Mouse (Mus musculus): ENCODE results near the gene Meis1. TPM values are rescaled to one million over a fixed set of nuclear protein-coding genes. Genes with fewer than 3 reads are reported as not detected.

The Meis1 gene
- total and polyA plus RNA-seq, 3 experiments = 8.2 to 16.5 TPM; not detected in 1

DNA sequence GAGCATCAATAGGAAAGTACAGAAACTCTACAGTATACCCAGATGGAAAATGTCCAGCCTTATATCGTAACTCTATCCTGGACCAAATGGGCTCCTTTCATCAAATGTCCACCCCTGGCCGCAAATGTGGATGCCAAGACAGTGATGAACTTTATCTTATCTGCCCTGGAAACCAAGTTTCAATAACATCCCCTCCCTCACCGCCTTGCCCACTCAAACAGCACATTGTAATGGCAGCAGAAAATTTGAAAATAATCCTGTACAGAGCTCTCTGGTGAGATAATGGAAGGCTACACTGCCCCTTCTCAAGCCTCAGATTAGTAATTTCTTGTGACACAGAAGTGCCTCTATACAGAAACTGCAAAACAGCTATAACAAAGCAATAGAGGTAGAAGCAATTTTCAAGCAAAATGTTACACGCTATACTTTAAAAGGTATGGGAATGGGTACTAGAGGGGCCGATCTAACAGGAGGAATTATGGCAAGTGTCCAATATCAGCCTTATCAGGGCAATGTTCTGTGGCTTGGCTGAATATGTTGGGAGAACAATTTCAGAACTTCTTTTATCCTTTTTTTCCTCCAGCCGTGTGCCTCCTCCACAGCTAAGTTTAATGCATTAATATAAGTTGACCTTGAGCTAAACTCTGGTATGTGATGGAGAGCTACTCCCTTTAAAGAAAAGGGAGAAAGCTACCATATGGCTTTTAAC, 106.3 kb downstream of the Meis1 start (continued):
- TF ChIP-seq MYB (IDR thresholded peaks at IDR 0.05; ENCODE audit: low read depth, low read length) (no peak), CHD2 (IDR thresholded peaks at IDR 0.05; ENCODE audit: low read length) (no peak), BHLHE40 (IDR thresholded peaks at IDR 0.05; ENCODE audit: borderline replicate concordance, low read depth, low read length) (no peak), ZC3H11A (IDR thresholded peaks at IDR 0.05; ENCODE audit: low read depth, low read length) (no peak), MXI1 (IDR thresholded peaks at IDR 0.05; ENCODE audit: low read depth, low read length) (0 out of 2 replicates have a peak, but pooled peaks have one; percentile 14), SMC3 (IDR thresholded peaks at IDR 0.05; ENCODE audit: low read depth, low read length) (no peak), MYC (IDR thresholded peaks at IDR 0.05; ENCODE audit: low read depth, low read length) (0 out of 2 replicates have a peak, but pooled peaks have one; percentile 17), TAL1 (IDR thresholded peaks at IDR 0.05; ENCODE audit: low read length) (no peak), GATA1 (IDR thresholded peaks at IDR 0.05; ENCODE audit: low read depth, low read length) (peak; percentile 78), POLR2A (IDR thresholded peaks at IDR 0.05; ENCODE audit: control insufficient read depth in 1 of 2, insufficient read depth in 1 of 2, low read depth in 1 of 2, low read length in 2 of 2, poor library complexity in 1 of 2) (no peak), USF1 (IDR thresholded peaks at IDR 0.05; ENCODE audit: low read depth, low read length) (no peak), TCF12 (IDR thresholded peaks at IDR 0.05; ENCODE audit: low read depth, low read length) (peak; percentile 14; the same call in 1 of the 2 replicates), HCFC1 (IDR thresholded peaks at IDR 0.05; ENCODE audit: low read depth, low read length) (no peak), ZKSCAN1 (IDR thresholded peaks at IDR 0.05; ENCODE audit: low read depth, low read length) (no peak), KAT2A (conservative IDR thresholded peaks at IDR 0.05; ENCODE audit: low read depth, low read length) (no peak)

DNA sequence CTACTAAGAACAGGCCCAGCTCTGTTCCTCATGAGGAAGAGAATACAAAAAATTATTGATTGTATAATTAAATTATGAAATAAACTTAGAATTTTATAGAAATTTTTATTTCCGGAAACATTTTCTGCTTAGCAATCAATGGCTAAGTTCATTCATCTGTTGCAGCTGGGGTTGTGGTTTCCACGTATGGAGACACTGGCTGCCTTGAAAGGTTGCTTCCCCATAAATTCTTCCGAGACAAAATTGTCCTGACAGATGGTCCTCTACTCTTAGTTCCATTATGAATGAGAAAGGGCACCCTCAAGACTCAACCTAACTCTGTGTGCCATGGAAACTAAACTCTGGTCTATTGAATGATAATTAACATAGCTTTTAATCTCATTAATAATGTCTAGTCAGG, 111.9 kb downstream of the Meis1 start:
- H3K4me1 ChIP-seq (ENCODE audit: control insufficient read depth in 1 of 2, insufficient read depth in 2 of 2, low read length in 2 of 2) = peaks cover 0 to 7% of the 10 kb centered on the region in 2 experiments; a peak in 3 of 4 replicates
- peaks cover 0 to 15% of the 10 kb centered on the region in 2 experiments; a peak in 2 of 4 replicates for H3K36me3 ChIP-seq (ENCODE audit: control insufficient read depth in 1 of 2, insufficient read depth in 2 of 2, low read length in 2 of 2)
- H3K9me3 ChIP-seq (replicated peaks; ENCODE audit: insufficient read depth, low read length) = no peaks in the 10 kb centered on the region
- no peak overlapping the region for H3K27ac ChIP-seq (ENCODE audit: control insufficient read depth, low read depth, low read length)
- DNase-seq (ENCODE audit: low read depth, low spot score) = no peak
- TF ChIP-seq POLR2AphosphoS5 (IDR thresholded peaks at IDR 0.05; ENCODE audit: borderline replicate concordance, low read depth, low read length) = no peak
- TF ChIP-seq NELFE (IDR thresholded peaks at IDR 0.05; ENCODE audit: low read depth, low read length) = no peak
- TF ChIP-seq MYC (IDR thresholded peaks at IDR 0.05; ENCODE audit: low read depth, low read length) = no peak
- no peak for TF ChIP-seq SIN3A (IDR thresholded peaks at IDR 0.05; ENCODE audit: low read length)
- H3K79me2 ChIP-seq (ENCODE audit: control insufficient read depth, insufficient read depth, low read length, poor library complexity) = no peaks in the 10 kb centered on the region
- H3K27me3 ChIP-seq (ENCODE audit: control insufficient read depth in 1 of 2, insufficient read depth in 2 of 2, low read length in 2 of 2) = no peaks in the 10 kb centered on the region
- no peak overlapping the region for H3K9ac ChIP-seq (ENCODE audit: control insufficient read depth, low read depth, low read length, poor library complexity, severe bottlenecking)
- no peak overlapping the region for H3K4me3 ChIP-seq (ENCODE audit: control insufficient read depth in 1 of 2, insufficient read depth in 1 of 2, low read depth in 2 of 2, low read length in 2 of 2)

DNA sequence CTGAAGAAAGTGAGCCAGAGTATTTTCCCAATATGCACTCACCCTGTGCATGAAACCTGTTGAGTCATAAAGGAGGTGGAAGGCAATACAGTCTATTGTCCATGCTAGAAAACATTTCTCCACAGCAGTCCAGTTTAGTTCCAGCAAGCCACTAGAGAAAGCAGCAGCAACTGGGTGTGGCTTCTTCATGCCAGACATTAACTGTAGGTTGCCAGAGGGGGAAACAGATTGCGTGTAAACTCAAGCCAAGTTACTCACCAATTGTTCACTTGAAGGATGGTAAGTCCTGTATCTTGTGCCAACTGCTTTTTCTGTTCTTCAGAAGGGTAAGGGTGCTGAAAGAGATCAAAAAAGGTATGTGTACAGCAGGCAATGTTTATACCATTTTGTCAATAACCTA, 113.4 kb downstream of the Meis1 start:
- no peak for TF ChIP-seq POLR2AphosphoS5 (IDR thresholded peaks at IDR 0.05; ENCODE audit: borderline replicate concordance, low read depth, low read length)
- no peak for TF ChIP-seq POLR2A (IDR thresholded peaks at IDR 0.05; ENCODE audit: control insufficient read depth in 1 of 2, insufficient read depth in 1 of 2, low read depth in 1 of 2, low read length in 2 of 2, poor library complexity in 1 of 2)
- no peak for TF ChIP-seq MEF2A (IDR thresholded peaks at IDR 0.05; ENCODE audit: extremely low read depth, insufficient replicate concordance, low read depth, low read length, poor library complexity, severe bottlenecking)
- no peak for TF ChIP-seq UBTF (IDR thresholded peaks at IDR 0.05; ENCODE audit: borderline replicate concordance, insufficient read depth, low read depth, low read length)
- TF ChIP-seq USF2 (IDR thresholded peaks at IDR 0.05; ENCODE audit: borderline replicate concordance in 1 of 2, insufficient read depth in 1 of 2, low read depth in 1 of 2, low read length in 2 of 2) = no peak
- TF ChIP-seq ELF1 (IDR thresholded peaks at IDR 0.05; ENCODE audit: low read depth, low read length) = no peak
- no peak for TF ChIP-seq GATA1 (IDR thresholded peaks at IDR 0.05; ENCODE audit: low read depth, low read length)
- no peak for TF ChIP-seq MYB (IDR thresholded peaks at IDR 0.05; ENCODE audit: low read depth, low read length)
- no peak for TF ChIP-seq JUND (IDR thresholded peaks at IDR 0.05; ENCODE audit: low read depth, low read length)
- TF ChIP-seq ZMIZ1 (IDR thresholded peaks at IDR 0.05; ENCODE audit: low read depth, low read length) = no peak
- TF ChIP-seq ZKSCAN1 (IDR thresholded peaks at IDR 0.05; ENCODE audit: low read depth, low read length) = no peak
- TF ChIP-seq RAD21 (IDR thresholded peaks at IDR 0.05; ENCODE audit: low read depth, low read length) = no peak
- H3K9ac ChIP-seq (ENCODE audit: control insufficient read depth, low read depth, low read length, poor library complexity, severe bottlenecking) = no peak overlapping the region
- no peaks in the 10 kb centered on the region for H3K27me3 ChIP-seq (ENCODE audit: control insufficient read depth in 1 of 2, insufficient read depth in 2 of 2, low read length in 2 of 2)
- H3K27ac ChIP-seq (ENCODE audit: control insufficient read depth, low read depth, low read length) = no peak overlapping the region
- no peak overlapping the region for H3K4me3 ChIP-seq (ENCODE audit: control insufficient read depth in 1 of 2, insufficient read depth in 1 of 2, low read depth in 2 of 2, low read length in 2 of 2)
- no peak for DNase-seq (ENCODE audit: low read depth, low spot score)
- peaks cover 0 to 7% of the 10 kb centered on the region in 2 experiments; a peak in 3 of 4 replicates for H3K4me1 ChIP-seq (ENCODE audit: control insufficient read depth in 1 of 2, insufficient read depth in 2 of 2, low read length in 2 of 2)
- H3K9me3 ChIP-seq (replicated peaks; ENCODE audit: insufficient read depth, low read length) = no peaks in the 10 kb centered on the region
- H3K36me3 ChIP-seq (ENCODE audit: control insufficient read depth in 1 of 2, insufficient read depth in 2 of 2, low read length in 2 of 2) = peaks cover 0 to 21% of the 10 kb centered on the region in 2 experiments; a peak in 2 of 4 replicates
- no peaks in the 10 kb centered on the region for H3K79me2 ChIP-seq (ENCODE audit: control insufficient read depth, insufficient read depth, low read length, poor library complexity)
